28 mouse cellular contexts compared by ENCODE assay signal in the genomic region with DNA sequence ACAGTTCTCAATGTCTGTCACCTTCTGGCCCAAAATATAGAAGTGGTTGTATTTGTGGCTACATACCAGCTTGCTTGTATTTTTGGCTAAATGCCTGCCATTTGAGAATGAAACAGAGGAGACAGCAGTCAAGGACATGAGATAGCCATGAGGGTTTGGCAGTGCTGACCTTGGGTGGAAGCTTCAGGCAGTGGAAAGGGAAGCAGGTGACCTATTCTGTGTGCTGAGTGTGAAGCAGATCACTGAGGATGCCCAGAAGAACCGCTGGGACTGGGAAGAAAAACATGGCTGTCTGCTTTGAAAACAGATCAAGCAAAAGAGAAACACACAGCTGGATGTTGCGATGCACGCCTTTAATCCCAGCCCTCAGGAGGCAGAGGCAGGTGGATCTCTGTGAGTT.
DNase-seq lines count a peak whose midpoint lies in the region; ATAC-seq lines count a peak whose summit lies in the region.
"Had no signal": no experiment of that assay in that cellular context is flagged by ENCODE, and none has a peak within 500 bp of the region (broad histone marks: within the 10 kb centered on the region; RNA-seq: fewer than 3 reads in every experiment).

No protein-coding gene starts in this region.

- no peak for ATAC-seq in forebrain, embryonic 11.5 days (replicated peaks; ENCODE audit: low FRiP score)
- no peak for ATAC-seq in forebrain, embryonic 14.5 days
- ATAC-seq: activated CD4-positive, CD25-positive, alpha-beta regulatory T cell, adult 4 months; forebrain, embryonic 13.5 days; forebrain, postnatal 0 days; hindbrain, postnatal 0 days; inflammation-experienced regulatory T-cells, adult 6 months; intestine, embryonic 16.5 days had no signal

- peak; percentile 62 to 75 for DNase-seq in adrenal gland, adult (ENCODE audit: inconsistent age in 2 of 2, low spot score in 1 of 2)
- DNase-seq in adrenal gland, adult 18-20 months (ENCODE audit: low spot score in 2 of 2): no peak
- peak; percentile 35 for DNase-seq in forebrain, embryonic 11.5 days (ENCODE audit: low spot score)
- DNase-seq in forebrain, embryonic 14.5 days (ENCODE audit: low spot score): no peak
- peak; percentile 22 for DNase-seq in adrenal gland, postnatal 10 days
- DNase-seq in testis, postnatal 10 days (ENCODE audit: low spot score): no peak
- DNase-seq: cerebellum, adult 11-12 months; cerebellum, adult 8-10 months; cerebellum, postnatal 10 days; cerebellum, postnatal 36 days; embryo, embryonic 11 days; forebrain, postnatal 0 days; gastrocnemius, adult 2 months; gastrocnemius, postnatal 25 days; heart, adult 2 months; heart, postnatal 36 days; kidney, adult 18-20 months; kidney, adult 9 months had no signal

- H3K4me1 ChIP-seq in forebrain, embryonic 11.5 days (replicated peaks; ENCODE audit: control insufficient read depth, insufficient read depth, low read length): no peaks in the 10 kb centered on the region; the same call in 1 of the 2 replicates
- no peaks in the 10 kb centered on the region for H3K4me1 ChIP-seq in forebrain, embryonic 14.5 days (ENCODE audit: control insufficient read depth, insufficient read depth, low read length)
- H3K4me1 ChIP-seq: embryonic facial prominence, embryonic 13.5 days had no signal

- 90% methylated on average over 3 of the region's 3 CpGs for WGBS in forebrain, embryonic 11.5 days
- WGBS in forebrain, embryonic 14.5 days: 90% methylated on average over 3 of the region's 3 CpGs

- H3K4me2 ChIP-seq in forebrain, embryonic 11.5 days (ENCODE audit: low read depth, low read length, severe bottlenecking): no peak overlapping the region
- no peak overlapping the region for H3K4me2 ChIP-seq in forebrain, embryonic 14.5 days (ENCODE audit: low read length)
- H3K4me2 ChIP-seq: embryonic facial prominence, embryonic 13.5 days; forebrain, embryonic 13.5 days; heart, embryonic 11.5 days; hindbrain, embryonic 14.5 days had no signal

- no peak overlapping the region for H3K4me3 ChIP-seq in forebrain, embryonic 11.5 days (ENCODE audit: low read depth, low read length)
- H3K4me3 ChIP-seq in forebrain, embryonic 14.5 days (ENCODE audit: low read depth, low read length): no peak overlapping the region
- H3K4me3 ChIP-seq: embryonic facial prominence, embryonic 10.5 days; embryonic facial prominence, embryonic 13.5 days; erythroblast, embryonic 14.5 days; forebrain, embryonic 13.5 days; gastrocnemius, adult 2 months; heart, adult 2 months had no signal

- no peak overlapping the region for H3K9ac ChIP-seq in forebrain, embryonic 11.5 days (ENCODE audit: low read length)
- H3K9ac ChIP-seq in forebrain, embryonic 14.5 days (ENCODE audit: low read length): no peak overlapping the region
- H3K9ac ChIP-seq: embryonic facial prominence, embryonic 13.5 days; forebrain, embryonic 13.5 days; forebrain, postnatal 0 days; hindbrain, embryonic 14.5 days had no signal

- H3K27ac ChIP-seq in forebrain, embryonic 11.5 days (ENCODE audit: low read depth, low read length): no peak overlapping the region
- H3K27ac ChIP-seq in forebrain, embryonic 14.5 days (ENCODE audit: low read depth, low read length): no peak overlapping the region
- H3K27ac ChIP-seq: embryonic facial prominence, embryonic 10.5 days; embryonic facial prominence, embryonic 13.5 days; forebrain, embryonic 13.5 days; gastrocnemius, adult 2 months; heart, adult 2 months; hindbrain, embryonic 14.5 days; hindbrain, postnatal 0 days had no signal

- H3K9me3 ChIP-seq in forebrain, embryonic 11.5 days (ENCODE audit: control insufficient read depth, low read length): no peaks in the 10 kb centered on the region
- no peaks in the 10 kb centered on the region for H3K9me3 ChIP-seq in forebrain, embryonic 14.5 days (replicated peaks; ENCODE audit: control insufficient read depth, low read length)
- H3K9me3 ChIP-seq: embryonic facial prominence, embryonic 10.5 days; embryonic facial prominence, embryonic 13.5 days; forebrain, embryonic 13.5 days had no signal

- H3K27me3 ChIP-seq in forebrain, embryonic 11.5 days (ENCODE audit: control insufficient read depth, insufficient read depth, low read length): no peaks in the 10 kb centered on the region; the same call in 1 of the 2 replicates
- no peaks in the 10 kb centered on the region for H3K27me3 ChIP-seq in forebrain, embryonic 14.5 days (replicated peaks; ENCODE audit: control insufficient read depth, insufficient read depth, low read length)
- H3K27me3 ChIP-seq: embryonic facial prominence, embryonic 13.5 days had no signal

- H3K36me3 ChIP-seq in forebrain, embryonic 11.5 days (ENCODE audit: control insufficient read depth, insufficient read depth, low read length): no peaks in the 10 kb centered on the region
- H3K36me3 ChIP-seq in forebrain, embryonic 14.5 days (ENCODE audit: control insufficient read depth, insufficient read depth, low read length): no peaks in the 10 kb centered on the region
- H3K36me3 ChIP-seq: embryonic facial prominence, embryonic 10.5 days; embryonic facial prominence, embryonic 13.5 days had no signal

Comparison
In these comparisons a context has a peak if more than half of its experiments do, and no peak if none do; other contexts are left out.
1. DNase-seq: peak in adrenal gland, adult (2 of 2), forebrain, embryonic 11.5 days (single experiment) and adrenal gland, postnatal 10 days (single experiment); none in adrenal gland, adult 18-20 months (0 of 2), forebrain, embryonic 14.5 days (single experiment) and testis, postnatal 10 days (single experiment).